Mouse (Mus musculus): Measurements from ENCODE around the gene Vmn1r56. TPM values are rescaled to one million over a fixed set of nuclear protein-coding genes. Genes with fewer than 3 reads are reported as not detected.
"Not testable (repeated sequence)": the region's sequence is repeated elsewhere in the genome, so short reads cannot be mapped to it uniquely, and the experiment has no call there.

Vmn1r56 gene
- not detected in 2 replicates for polyA plus RNA-seq (2012; rRNA removed)

GRCm38 (mm10) chr7:5196647-5197046 lies at the start of gene Vmn1r56:
Gene Vmn1r56, minus strand, starts transcription at chr7:5196747.
- not testable (repeated sequence) for DNase-seq (ENCODE audit: low read depth)

GRCm38 (mm10) chr7:5218193-5218592 lies 21.6 kb upstream of the Vmn1r56 start, which contains the start of gene Vmn1r57:
Gene Vmn1r57, plus strand, starts transcription at chr7:5218493.
- DNase-seq (ENCODE audit: low read depth), result not testable (repeated sequence)

- not testable (repeated sequence) for DNase-seq (ENCODE audit: low read depth)
These were observed 47.0 kb downstream of the Vmn1r56 start, which contains the start of gene Vmn1r55 for GRCm38 (mm10) chr7:5149570-5149969. Gene Vmn1r55, minus strand, starts transcription at chr7:5149670.

Other genes starting within 250 kb of the Vmn1r56 start
- gene Sbk2, start 232.3 kb downstream of the Vmn1r56 start, polyA plus RNA-seq (2012; rRNA removed), result 0.89 and 1.9 TPM in 2 replicates
- gene Sbk3, start 225.6 kb downstream of the Vmn1r56 start, polyA plus RNA-seq (2012; rRNA removed), result 0.12 and 0.20 TPM in 2 replicates
- 37.0 and 39.8 TPM in 2 replicates for gene Zfp579, start 200.6 kb downstream of the Vmn1r56 start, polyA plus RNA-seq (2012; rRNA removed)
- gene Zfp524, start 182.3 kb downstream of the Vmn1r56 start, polyA plus RNA-seq (2012; rRNA removed), result 24.1 and 28.6 TPM in 2 replicates
- 25.6 and 26.5 TPM in 2 replicates for gene Fiz1, start 182.1 kb downstream of the Vmn1r56 start, polyA plus RNA-seq (2012; rRNA removed)
- gene Gm44973, start 181.3 kb downstream of the Vmn1r56 start, polyA plus RNA-seq (2012; rRNA removed), result 0.18 TPM in 1 of 2 replicates, not detected in the other
- 26.7 and 29.1 TPM in 2 replicates for gene Zfp865, start 176.4 kb downstream of the Vmn1r56 start, polyA plus RNA-seq (2012; rRNA removed)
- gene Ccdc106, start 176.2 kb downstream of the Vmn1r56 start, polyA plus RNA-seq (2012; rRNA removed), result 5.8 and 7.8 TPM in 2 replicates
- not detected in 2 replicates for gene 4632433K11Rik, start 162.6 kb downstream of the Vmn1r56 start, polyA plus RNA-seq (2012; rRNA removed)
- 5.5 and 6.4 TPM in 2 replicates for gene Zfp784, start 158.3 kb downstream of the Vmn1r56 start, polyA plus RNA-seq (2012; rRNA removed)
- 15.5 and 17.9 TPM in 2 replicates for gene Zfp580, start 145.2 kb downstream of the Vmn1r56 start, polyA plus RNA-seq (2012; rRNA removed)
- gene U2af2, start 134.6 kb downstream of the Vmn1r56 start, polyA plus RNA-seq (2012; rRNA removed), result 163 and 192 TPM in 2 replicates
- 142 and 162 TPM in 2 replicates for gene Epn1, start 116.5 kb downstream of the Vmn1r56 start, polyA plus RNA-seq (2012; rRNA removed)
- gene Rfpl4, start 79.8 kb downstream of the Vmn1r56 start, polyA plus RNA-seq (2012; rRNA removed), result not detected in 2 replicates
- 1.3 and 1.5 TPM in 2 replicates for gene Rasl2-9, start 70.8 kb downstream of the Vmn1r56 start, polyA plus RNA-seq (2012; rRNA removed)
- gene Vmn1r55, start 47.1 kb downstream of the Vmn1r56 start, polyA plus RNA-seq (2012; rRNA removed), result not detected in 2 replicates
- gene Vmn1r57, start 21.7 kb upstream of the Vmn1r56 start, polyA plus RNA-seq (2012; rRNA removed), result not detected in 2 replicates
- not detected in 2 replicates for gene Gm5065, start 153.8 kb upstream of the Vmn1r56 start, polyA plus RNA-seq (2012; rRNA removed)
- gene Nlrp2, start 154.3 kb upstream of the Vmn1r56 start, polyA plus RNA-seq (2012; rRNA removed), result not detected in 2 replicates
- not detected in 2 replicates for gene Vmn1r58, start 216.6 kb upstream of the Vmn1r56 start, polyA plus RNA-seq (2012; rRNA removed)